Mouse (Mus musculus): ENCODE data around the gene Cd320.
"Not testable (repeated sequence)": the region's sequence is repeated elsewhere in the genome, so short reads cannot be mapped to it uniquely, and the experiment has no call there.

The Cd320 gene

DNA sequence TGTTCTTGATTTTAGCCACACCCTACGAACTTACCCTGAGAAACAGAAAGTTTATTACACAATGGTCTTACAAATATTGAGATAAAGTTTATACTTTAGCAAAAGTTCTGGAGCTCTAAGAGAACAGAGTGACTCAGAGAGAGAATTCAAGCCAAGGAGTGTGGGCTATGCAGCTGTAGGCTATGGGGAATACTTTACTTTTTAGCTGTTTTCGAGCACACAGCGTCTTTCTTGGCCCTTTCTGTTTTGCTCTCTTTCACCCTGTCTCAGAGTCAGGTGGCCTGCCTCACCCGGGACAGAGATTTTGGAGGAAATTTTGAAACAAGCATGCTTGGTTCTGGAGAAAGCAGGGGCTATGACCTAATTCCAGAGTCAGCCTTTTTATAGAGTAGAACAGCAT lies 55.3 kb downstream of the Cd320 start:
- DNase-seq (ENCODE audit: low spot score in 2 of 2) = not testable (repeated sequence)

Data from frontal cortex, postnatal 36 days (tissue).